Mouse (Mus musculus) embryo, embryonic 10.5 days (tissue): ENCODE data around the gene Lrp2bp.

Experiments
- DNase-seq: peaks from one replicate; pipeline ENCODE4 v3.0.0-alpha.2; 2015; ENCODE audit warnings: low spot score

Gene Lrp2bp

DNA sequence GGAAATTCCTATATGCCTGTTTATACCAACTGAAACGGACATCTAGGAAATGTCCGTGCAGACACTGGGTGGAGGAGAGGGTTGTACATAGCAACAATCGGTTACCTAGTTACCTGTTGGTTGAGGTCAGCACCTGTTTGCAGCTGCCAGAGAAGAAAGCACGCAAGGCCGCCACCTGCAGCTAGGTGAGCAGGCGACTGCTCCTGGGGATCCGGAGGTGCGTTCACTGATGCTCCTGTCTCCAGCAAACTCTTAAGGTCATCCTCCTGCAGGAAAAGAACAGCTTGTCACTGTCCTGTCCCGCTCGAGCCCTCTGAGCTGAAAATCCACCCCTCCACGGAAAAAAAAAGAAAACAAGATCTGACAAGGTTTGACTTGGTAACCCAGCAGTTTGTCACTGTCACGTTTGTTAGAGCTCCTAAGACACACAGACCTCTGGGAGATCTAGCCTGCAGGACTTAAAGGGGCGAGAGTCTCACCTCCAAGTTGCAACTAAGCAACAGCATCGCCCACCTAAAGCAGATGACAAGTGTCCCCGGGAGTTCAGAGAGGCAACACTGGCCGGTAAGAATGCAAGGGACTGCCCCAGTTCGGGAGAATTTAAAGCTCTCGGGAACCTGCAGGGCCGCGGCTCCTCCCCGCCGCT lies at the start of gene Lrp2bp:
Gene Lrp2bp (plus strand): TSS at position 166 of the 646 bp plus-strand sequence.
- no peak for DNase-seq

DNA sequence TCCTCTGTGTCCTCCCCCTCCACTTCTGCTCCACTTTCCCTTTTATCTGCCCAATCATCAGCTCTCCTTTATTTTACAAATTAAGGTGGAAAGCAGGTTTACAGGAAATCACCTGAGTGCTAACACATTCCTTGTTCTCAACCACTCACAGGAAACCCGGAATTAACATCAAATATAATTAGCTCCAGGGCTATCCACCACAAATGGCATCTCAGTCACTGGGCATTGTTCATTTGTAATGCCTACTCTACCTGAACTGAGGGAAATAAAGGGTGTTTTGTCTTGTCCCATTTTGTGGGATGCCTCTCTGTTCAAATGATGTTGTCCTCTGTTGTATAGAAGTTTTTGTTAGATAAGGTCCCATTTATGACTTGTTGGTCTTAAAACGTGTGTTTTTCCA lies 48.5 kb upstream of the Lrp2bp start:
- no peak for DNase-seq

DNA sequence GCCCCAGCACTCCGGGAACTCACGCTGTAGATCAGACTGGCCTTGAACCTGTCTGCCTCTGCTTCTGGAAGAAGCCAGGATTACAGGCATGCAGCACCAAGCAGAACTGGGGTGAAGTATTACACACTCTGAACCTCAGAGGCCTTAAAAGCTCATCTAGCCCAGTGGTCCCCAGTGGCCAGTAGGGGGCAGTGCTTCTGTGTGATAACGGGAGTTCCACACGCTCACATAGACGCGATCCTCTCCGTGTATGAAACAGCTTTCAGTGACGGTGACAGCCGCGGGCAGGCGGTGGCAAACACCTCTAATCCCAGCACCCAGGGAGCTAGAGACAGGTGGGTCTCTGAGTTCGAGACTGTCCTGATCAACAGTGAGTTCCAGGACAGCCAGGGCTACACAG lies 28.2 kb upstream of the Lrp2bp start:
- DNase-seq = no peak

DNA sequence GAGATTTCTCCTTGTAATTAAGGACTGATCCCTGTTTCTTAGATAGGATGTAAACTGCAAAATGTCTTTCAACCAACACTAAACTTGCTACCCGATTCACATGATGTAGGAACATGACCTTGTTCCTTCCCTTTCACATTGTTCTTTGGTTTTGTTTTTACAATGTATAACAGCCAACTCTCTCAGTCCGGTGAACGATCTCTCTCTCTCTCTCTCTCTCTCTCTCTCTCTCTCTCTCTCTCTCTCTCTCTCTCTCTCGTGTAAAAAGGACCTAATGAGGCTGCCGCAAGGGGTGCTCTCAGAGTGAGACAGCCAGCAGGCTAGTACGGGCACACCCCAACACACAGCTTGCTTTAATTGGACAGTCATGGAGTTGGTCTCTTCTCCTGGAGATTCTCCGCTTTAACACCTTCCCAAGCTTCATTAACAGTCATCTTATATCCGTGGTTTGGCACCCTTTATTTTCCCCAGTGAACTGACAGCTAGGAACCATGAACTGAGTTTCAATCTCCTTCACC lies 25.1 kb upstream of the Lrp2bp start:
- no peak for DNase-seq

DNA sequence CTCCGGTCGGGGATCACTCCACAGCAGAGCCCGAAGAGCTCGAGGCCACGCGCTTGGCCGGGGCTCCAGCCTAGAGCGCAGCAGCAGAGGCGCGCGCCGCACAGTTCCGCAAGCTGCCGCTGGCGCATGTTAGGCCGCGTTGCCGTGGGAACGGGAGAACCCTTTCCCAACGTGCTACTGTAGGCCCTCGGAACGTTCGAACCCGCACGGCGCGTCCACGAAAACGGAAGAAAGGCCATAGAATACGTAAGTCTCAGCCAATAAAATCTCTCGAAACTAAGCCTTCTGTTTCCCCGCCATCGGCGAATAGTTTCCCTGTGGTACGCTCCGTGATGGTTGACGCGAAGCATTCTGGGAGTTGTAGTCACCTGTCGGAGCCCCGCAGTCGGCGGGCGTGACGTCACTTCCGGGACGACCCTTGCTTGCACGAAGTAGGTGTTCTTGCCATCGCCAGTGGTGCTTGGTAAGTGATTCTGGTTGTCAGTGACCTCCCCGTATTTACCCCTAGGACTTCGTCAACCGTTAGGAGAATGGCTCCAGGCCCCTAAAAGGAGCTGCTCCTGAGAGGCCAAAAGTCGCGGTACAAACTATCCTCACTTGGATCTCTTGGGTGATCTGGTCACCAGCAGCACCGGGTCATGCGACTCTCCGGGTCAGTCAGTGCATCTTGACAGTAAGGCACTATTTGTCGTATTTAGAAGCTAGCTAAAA lies 23.8 kb upstream of the Lrp2bp start, which contains the start of the genes 1700029J07Rik and Ufsp2:
Gene 1700029J07Rik (minus strand): TSS at position 127 of the 711 bp plus-strand sequence.
Gene Ufsp2 (plus strand): TSS at position 403 of the 711 bp plus-strand sequence.
- peak; percentile 98 for DNase-seq

DNA sequence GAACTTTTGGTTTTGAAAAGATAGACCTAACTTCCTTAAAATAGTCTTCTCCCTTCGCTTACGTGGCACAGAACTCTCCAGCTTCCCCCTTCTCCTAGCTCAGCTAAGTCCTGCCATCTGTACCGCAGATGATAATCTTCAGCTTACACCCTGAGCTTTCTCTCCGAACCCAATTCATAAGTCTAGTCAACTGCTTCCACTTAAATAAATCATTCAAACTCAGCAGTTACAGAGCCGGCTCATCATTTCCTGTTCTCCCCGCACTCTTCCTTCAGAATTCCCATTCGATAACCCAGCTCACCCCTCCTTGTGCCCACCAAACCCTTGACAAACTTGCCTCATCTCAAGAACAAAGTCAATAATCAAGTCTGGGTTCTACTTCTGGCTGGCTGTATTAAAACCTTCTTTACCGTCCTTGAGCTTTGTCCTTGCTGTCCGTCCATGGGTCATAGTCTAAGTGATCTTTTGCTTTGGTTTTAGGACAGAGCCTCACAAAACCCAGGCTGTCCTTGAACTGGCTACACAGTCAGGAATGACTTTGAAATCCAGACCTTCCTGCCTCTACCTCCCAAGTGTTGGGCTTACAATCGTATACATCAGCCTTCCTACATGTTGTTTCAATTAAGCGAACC lies 23.1 kb upstream of the Lrp2bp start:
- DNase-seq = no peak

DNA sequence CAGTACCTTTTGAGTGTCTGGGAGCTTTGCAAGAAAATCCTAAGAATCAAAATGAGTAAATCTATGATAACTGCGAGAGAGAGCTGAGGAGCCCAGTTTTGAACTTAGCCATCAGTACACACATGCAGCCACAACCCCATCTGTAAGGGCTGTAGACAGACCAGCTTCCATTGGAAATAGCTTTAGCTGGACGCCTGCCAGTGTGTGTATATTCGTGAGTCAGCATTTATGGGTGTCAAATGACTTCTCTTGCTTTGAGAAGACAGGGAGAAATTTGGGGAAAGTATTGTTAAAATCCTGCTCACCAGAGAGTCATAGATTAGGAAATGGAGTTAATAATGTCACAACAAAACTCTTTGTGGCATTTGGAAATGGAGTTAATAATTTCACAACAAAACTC lies 12.4 kb upstream of the Lrp2bp start:
- DNase-seq = no peak

DNA sequence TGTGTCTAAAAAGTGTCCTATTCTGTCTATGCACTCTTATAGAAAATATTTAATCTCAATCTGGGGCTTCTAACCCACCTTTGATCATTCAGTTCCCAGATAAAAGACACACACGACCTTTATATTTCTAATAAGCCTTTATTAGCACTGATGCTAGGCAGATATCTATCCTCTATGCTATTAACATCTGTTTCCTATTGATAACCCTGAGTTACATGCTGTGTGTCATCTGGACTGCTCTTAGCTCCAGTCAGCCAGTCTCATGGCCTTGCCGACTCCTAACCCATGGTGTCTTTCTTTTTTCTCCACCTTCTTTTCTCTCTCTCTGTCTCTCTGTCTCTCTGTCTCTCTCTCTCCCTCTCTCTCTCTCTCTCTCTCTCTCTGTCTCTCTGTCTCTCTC lies 10.9 kb upstream of the Lrp2bp start:
- no peak for DNase-seq

DNA sequence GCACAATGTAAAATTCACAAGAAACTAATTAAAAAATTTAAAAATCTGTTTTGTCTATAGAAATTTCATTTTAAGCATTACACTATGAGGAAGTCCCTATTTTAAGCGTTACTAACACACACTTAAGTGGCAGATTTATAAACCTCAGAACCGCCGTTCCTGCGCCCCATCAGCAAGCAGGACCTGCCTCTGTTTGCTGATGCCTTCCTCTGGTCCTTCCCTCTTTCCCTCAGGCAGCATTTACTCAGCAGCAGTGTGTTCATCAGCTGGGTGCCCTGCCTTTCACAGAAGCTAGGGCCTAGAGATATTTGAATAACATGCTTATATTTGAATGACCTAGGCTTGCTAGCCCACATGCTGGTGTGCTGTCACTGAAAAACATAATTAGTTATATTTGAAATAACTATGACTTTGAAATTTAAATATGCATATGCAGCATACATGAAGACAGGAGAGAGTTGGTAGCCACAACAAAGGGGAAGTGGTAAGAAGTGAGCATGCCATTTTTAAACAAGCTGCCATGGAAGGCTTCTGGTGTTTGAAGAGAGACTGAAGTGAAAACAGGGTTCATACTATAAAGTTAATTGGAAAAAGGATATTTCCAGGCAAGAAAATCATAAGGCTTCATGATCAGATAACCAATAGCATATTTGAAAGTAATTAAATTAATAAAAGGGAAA lies 8.3 kb upstream of the Lrp2bp start:
- no peak for DNase-seq

DNA sequence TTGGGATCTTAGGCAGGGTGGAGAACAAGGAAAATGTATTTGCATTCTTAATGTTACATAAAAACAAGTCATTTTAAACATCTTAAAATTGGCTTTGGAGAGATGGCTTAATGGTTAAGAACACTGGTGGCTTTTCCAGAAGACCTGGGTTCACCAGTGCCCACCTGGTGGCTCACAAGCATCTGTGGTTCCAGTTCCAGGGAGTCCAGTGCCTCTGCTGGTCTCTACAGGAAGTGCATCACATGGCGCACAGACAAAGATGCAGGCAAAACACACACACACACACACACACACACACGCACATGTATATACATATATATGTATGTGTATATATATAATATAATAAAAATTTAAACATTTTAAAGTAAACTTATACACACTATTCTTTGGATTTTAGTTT lies 5.0 kb upstream of the Lrp2bp start:
- DNase-seq = no peak

DNA sequence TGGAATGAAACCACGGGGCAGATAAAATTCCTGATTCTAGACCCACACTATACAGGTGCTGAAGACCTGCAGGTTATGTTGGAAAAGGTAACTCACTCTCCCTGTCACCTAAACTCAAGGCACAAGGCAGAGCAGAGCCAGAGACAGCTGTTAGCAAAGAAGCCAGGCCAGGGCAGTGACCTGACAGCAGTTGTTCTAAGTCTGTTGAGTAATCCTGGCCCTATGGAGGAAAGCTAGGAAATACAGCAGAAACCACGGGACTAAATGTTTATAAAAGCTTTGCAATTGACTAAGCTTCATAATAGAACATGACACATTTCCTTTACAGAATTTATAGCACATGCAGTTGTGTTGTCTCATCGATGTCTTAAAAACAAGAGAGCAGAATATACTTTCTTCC lies 3.5 kb upstream of the Lrp2bp start:
- DNase-seq = no peak

DNA sequence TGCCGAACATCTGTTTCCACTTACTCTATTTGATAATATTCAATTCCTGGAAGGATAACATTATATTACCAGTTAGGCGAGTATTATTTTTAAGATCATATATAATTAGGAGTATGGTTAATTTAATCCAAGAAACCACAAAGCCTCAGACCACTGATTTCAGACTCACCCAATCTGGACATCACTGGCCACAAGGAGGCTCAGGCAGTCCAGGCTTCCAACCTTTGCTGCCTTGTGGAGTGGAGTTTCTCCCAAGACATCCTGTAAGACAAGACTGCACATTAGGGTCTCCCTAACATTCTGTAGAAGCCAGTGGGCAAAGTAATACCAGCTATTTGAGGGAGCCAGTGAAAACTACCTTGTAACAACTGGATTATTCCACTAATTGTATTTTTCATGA lies 875 bp upstream of the Lrp2bp start:
- no peak for DNase-seq

DNA sequence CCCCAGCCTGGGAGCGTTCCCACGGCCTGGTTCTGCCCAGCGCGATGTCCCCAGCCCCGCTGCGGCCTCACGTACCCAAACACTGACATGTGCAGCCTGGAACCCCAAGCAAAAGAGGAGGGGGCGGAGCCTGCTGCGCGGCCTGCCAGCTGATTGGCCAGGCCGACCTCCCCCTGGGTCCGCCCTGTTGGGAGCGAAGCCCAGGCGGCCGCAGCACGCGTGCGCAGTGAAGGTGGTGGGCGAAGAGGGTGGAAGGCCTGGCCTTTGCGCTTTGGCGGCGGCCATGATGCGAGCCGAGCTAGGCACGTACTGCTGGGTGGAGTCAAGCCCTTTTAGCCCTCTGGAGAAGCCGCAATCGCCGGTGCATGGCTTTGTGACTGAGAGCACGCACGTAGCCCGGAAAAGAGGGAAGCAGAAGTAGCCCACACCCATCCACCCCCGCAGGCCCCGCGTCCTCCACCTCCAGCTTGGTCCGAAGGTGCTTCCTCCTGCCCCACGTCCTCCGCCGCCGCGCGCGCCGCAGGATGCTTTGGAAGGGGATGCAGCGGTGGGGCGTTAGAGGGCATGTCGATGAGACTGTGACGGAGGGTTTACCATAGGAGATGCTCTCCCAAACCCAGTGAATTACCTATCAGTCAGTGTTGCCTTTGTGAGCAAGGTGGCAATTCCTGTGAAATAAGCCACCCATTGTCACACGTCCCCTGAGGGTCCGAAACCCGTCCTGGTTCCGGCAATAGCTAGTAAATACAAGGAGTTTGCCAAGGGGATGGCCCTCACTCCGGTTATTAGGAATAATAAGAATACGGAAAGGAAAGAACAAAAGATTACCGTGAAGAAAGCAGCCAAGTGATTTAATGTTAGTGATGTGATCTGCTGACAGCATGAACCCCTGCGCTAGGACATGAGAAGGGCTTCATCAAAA lies 942 bp downstream of the Lrp2bp start:
- peak; percentile 99 for DNase-seq

DNA sequence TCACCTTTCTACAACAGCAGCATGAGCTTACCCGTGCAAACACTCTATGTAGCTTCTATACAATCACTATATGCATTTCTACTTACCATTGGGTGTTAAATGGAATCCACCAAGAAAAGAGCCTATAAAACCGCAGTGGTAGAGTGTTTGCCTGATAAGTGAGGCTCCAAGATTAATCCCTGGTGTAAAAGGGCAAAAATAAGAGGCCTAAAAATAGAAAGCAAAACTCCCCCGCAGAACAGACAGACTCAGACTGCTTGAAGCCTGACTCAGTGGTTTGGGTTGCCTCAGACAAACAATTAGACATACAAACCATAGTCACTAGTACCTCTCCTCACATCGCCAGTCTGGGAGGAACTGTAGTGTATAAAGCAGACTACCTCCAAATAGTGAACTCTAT lies 6.5 kb downstream of the Lrp2bp start, which contains the start of gene Ankrd37:
Gene Ankrd37 (minus strand): TSS at position 112 of the 400 bp plus-strand sequence.
- DNase-seq = no peak

DNA sequence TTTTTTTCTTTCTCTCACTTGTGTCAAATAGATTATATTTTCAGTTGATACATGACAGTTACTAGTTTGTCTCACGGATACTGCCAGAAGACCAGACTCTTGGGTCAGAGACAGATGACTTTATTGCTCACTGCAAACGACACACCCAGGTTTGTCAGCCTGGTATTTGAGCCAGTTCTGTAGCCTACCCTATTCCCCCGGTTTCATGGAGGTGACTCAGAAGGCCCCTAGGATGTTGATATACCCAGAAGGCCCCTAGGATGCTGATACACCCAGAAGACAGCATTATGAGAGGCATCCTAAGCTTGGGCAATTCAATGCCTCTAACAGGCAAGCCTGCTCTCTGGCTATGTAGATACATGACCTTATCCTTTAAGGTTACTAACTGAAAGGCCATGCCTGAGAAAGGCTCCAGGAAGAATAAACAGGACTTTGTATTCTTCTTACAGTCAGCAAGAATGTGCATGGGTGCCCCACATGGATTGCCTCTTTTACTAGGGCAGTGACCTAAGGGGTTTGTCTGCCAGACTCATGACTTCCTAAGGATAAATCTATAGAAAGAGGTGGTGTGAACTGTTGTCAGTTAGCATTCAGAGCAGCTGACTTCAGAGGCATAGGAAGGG lies 8.1 kb downstream of the Lrp2bp start:
- DNase-seq = no peak

DNA sequence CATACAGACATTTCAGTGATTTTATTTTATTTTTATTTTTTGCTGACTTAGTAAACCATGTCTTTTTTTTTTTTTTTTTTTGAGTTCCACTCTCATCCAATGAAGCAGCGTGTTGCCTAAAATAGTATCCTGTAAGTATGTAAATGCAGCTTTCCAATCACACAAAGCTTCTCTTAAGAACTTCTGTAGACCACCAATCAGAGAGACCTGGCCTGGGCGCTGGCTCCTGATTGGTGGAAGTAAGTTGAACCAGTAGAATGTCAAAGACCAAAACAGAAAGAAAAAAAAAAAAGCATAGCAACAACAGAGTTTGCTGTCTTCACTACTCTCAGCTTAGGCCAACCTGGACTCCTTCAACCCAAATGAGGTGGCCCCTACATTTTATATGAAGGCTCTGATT lies 11.2 kb downstream of the Lrp2bp start:
- DNase-seq = no peak

DNA sequence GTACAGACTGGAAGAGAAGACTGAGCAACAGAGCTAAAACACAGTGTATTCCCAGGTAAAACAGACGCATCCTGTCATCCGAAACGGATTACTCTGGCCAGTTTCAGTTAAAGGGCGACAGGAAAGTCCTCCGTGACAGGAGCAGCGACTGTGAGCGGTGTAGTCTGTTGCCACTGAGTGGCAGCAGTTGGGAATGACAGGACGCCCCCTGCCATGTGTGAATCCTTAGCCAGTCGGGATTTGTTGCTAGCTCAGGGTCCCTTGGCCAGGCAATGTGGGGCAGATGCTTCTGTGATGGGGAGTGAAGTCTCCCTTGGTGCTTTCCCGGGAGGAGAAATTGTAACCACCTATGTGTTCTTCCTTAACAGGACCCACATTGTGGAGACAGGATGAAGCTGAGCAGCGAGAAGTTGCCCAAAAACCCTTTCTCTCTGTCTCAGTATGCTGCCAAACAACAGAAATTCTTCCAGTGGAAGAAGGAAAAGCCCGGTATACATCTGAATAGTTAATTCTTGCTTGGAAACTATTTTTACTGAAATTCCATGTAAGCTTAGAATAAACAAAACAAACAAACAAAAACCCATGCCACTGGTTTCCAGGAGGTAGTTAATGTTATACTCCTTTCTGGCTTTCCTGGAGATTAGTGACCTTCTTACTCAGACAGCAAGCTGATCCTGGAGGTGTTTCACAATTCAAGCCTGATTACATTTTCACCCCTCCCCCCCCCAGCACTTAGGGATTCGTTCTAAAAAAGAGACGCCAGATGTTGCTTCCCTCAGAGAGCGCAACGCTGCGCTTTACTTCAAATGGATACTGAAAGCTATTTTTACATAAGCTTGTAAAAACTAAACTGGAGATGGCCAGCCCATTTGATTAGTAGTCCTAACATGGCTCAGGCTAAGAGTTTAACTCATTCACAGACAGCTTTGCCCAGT lies 11.9 kb downstream of the Lrp2bp start:
- peak; percentile 68 for DNase-seq

DNA sequence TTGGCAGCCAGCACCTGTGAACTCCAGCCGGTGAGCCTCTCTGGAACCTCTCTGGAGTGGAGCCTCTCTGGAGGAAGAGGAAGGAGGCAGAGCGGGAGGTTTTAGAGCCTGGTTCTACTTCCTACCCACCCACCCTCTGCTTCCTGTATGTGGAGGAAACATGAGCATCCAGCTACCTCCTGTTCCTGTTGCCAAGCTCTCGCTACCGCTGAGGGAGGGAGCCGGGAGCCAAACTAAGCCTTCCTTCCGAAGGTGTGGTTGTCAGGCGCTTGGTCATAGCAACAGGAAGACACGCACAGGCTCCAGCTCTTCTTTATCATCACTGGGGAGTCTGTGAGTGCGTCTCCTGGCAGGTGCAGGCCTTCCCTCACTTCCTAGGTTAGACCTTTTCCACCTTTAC lies 23.1 kb downstream of the Lrp2bp start:
- DNase-seq = no peak

DNA sequence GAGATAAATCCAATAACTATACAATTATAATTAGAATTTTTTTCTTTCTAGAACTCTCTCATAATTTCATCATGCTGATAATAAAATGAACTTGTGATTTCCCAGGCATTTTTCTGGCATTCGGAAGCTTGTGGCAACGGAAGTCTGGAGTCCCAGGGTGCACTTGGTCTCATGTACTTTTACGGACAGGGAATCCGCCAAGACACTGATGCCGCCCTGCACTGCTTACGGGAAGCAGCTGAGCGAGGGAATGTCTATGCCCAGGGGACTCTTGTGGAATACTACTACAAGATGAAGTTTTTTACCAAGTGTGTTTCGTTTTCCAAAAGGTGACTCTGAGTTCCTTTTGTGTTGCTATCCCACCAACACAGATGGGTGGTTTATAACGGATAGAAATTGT lies 23.7 kb downstream of the Lrp2bp start:
- no peak for DNase-seq

DNA sequence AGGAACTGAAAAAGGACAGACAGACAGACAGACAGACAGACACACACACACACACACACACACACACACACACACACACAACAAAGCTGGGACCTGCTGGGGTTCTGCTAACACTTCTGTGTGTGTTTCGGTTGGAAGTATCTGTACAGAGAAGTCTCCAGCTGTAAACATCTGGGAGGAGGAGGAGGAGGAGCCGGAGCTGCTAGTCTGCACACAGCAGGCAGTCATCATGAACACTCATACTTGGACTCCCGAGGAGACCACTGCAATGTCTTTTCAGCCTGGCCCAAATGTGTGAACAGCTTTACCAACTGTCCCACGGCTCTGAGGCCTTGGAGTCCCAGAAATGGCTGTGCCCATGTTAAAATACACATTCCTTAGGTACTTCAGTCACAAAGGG lies 25.3 kb downstream of the Lrp2bp start:
- no peak for DNase-seq
